Mouse (Mus musculus) C2C12 (cell line): ENCODE measurements around the gene Nenf.

Experiments used
- CEBPB ChIP-seq: IDR thresholded peaks from one replicate; pipeline ENCODE4 v1.6.1; 2011; ENCODE audit warnings: low read depth, mild to moderate bottlenecking, control low read depth, moderate library complexity
- CTCF ChIP-seq: IDR thresholded peaks from one replicate; pipeline ENCODE4 v1.5.1; 2011; ENCODE audit not compliant: control insufficient read depth, insufficient read depth, insufficient read length

GRCm38 (mm10) chr1:191278324-191278723 lies 39.7 kb downstream of the Nenf start:
- TF ChIP-seq CTCF (no peak), CEBPB (no peak)
